Mouse (Mus musculus) embryonic facial prominence, embryonic 10.5 days (tissue): ENCODE measurements at regions not wholly inside any gene's neighbourhood (a gene's known extent, or its start where the extent isn't known, plus 50 kb on each side); places are given as distances from the start of the nearest gene placed in this dataset.

Experiments used
- DNase-seq: peaks from one replicate; pipeline ENCODE4 v3.0.0-alpha.2; 2017; ENCODE audit warnings: low spot score
- H3K27ac ChIP-seq: fragments of 300-500 bp; sonication (generic); replicated peaks from 2 replicates; pipeline ENCODE4 v1.5.1; 2016; ENCODE audit warnings: mild to moderate bottlenecking
- H3K27me3 ChIP-seq: fragments of 300-500 bp; sonication (generic); replicated peaks from 2 replicates; pipeline ENCODE4 v1.6.1; 2016; ENCODE audit warnings: low read depth, mild to moderate bottlenecking; ENCODE audit not compliant: poor library complexity, severe bottlenecking
- H3K36me3 ChIP-seq: fragments of 300-500 bp; sonication (generic); replicated peaks from 2 replicates; pipeline ENCODE4 v1.6.1; 2016; ENCODE audit warnings: mild to moderate bottlenecking, moderate library complexity
- H3K4me1 ChIP-seq: fragments of 300-500 bp; sonication (generic); 2 replicates; pipeline ENCODE4 v1.6.1; 2016
- H3K4me3 ChIP-seq: fragments of 300-500 bp; sonication (generic); 2 replicates; pipeline ENCODE4 v1.5.1; 2016; ENCODE audit warnings: mild to moderate bottlenecking, moderate library complexity
- H3K9me3 ChIP-seq: fragments of 300-500 bp; sonication (generic); 2 replicates; pipeline ENCODE4 v1.6.1; 2016; ENCODE audit warnings: mild to moderate bottlenecking
- WGBS: fragments of 180-500 bp; shearing (Covaris S2); methylation state at CpG from one replicate; pipeline ENCODE4 v1.1.7; 2016; 5-methylcytosine and 5-hydroxymethylcytosine counted together

DNA sequence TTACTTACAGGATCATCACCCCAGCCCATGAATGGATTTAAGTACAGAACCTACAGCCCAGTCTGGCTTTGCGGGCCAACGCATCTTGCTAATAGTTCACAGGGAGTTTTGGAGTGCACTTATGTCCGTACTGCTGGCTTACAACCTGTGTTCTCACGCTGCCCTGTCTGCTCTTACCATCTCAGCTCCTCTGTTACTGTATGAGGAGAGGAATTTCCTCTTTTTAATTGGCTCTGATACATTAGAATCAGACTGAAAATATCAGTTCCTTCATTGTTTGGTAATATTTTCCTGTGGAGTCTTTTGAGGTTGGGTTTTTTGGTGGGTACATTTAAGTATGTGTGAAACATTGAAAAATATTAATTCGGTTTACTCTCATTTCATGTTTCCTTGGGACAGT lies 221.3 kb upstream of the Cxcr4 start:
- 75% methylated on average over 5 of the region's 5 CpGs for WGBS
- H3K27ac ChIP-seq = no peak overlapping the region
- no peak for DNase-seq
- H3K9me3 ChIP-seq = no peaks in the 10 kb centered on the region
- H3K27me3 ChIP-seq = 0 out of 2 replicates have a peak, but pooled peaks cover 4% of the 10 kb centered on the region
- no peak overlapping the region for H3K4me3 ChIP-seq
- peaks cover 3% of the 10 kb centered on the region; the same call in 1 of the 2 replicates for H3K4me1 ChIP-seq
- H3K36me3 ChIP-seq = no peaks in the 10 kb centered on the region

DNA sequence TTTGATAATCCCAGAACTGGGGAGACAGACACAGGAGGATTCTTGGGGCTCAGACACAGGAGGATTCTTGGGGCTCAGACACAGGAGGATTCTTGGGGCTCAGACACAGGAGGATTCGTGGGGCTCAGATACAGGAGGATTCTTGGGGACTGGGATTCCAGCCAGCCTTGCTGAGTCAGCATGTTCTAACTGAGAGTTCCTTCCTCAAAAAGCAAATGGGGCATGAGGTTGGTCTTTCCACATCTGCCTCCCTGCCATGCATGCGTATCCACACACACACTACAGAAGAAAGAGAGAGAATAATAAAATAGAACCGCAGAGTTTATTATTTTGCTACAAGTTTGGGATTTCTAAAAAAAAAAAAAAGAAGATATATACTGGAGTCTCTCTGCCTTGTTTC lies 218.8 kb upstream of the Cxcr4 start:
- Histone ChIP-seq H3K36me3 (no peaks in the 10 kb centered on the region), H3K4me3 (no peak overlapping the region), H3K9me3 (no peaks in the 10 kb centered on the region), H3K27me3 (0 out of 2 replicates have a peak, but pooled peaks cover 7% of the 10 kb centered on the region), H3K27ac (no peak overlapping the region), H3K4me1 (peaks cover 15% of the 10 kb centered on the region)
- 83% methylated on average over 3 of the region's 3 CpGs for WGBS
- DNase-seq = no peak

DNA sequence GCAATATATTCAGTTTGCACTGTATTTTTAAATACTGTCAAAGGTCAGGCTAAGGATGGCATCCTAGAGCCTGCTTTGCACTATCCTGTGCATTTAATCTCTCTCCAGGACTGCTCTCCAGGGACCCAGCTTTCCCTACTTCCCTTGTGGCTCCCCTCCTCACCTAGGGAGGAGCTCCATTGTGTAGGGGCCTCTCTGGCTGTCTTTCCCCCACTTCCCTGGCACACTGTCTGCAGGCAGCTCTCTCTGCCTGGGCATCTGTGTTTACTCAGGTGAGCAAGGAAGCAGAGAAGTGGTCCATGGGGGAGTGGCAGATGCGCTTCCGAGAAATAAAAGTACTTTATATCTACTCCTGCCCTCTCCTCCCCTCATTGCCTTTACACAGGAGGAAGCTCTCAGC lies 218.0 kb upstream of the Cxcr4 start:
- Histone ChIP-seq H3K36me3 (no peaks in the 10 kb centered on the region), H3K27ac (no peak overlapping the region), H3K4me1 (peaks cover 23% of the 10 kb centered on the region), H3K9me3 (no peaks in the 10 kb centered on the region), H3K27me3 (0 out of 2 replicates have a peak, but pooled peaks cover 7% of the 10 kb centered on the region), H3K4me3 (no peak overlapping the region)
- WGBS = 78% methylated on average over 2 of the region's 2 CpGs
- DNase-seq = no peak

DNA sequence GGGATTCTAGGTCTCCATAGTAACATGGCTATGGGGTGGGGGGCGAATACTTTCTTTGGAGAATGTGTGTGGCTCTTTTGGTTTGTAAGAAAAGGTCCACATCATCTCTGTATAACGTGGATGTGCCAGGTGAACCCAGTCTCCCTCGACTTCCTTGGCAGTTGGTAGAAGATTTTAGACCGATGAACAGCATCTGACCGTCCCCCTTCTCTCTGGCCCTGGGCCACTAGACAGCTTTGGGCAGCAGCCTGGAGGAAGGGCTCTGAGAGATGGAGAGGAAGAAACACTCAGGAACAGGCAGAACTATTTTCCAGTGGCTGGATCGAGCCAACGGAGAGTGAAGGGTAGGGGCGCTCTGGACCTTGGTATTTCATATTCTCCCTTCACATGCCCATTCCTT lies 217.5 kb upstream of the Cxcr4 start:
- Histone ChIP-seq H3K27me3 (0 out of 2 replicates have a peak, but pooled peaks cover 7% of the 10 kb centered on the region), H3K36me3 (no peaks in the 10 kb centered on the region), H3K4me1 (peaks cover 24% of the 10 kb centered on the region), H3K27ac (no peak overlapping the region), H3K9me3 (no peaks in the 10 kb centered on the region), H3K4me3 (no peak overlapping the region)
- no peak for DNase-seq
- 88% methylated on average over 8 of the region's 8 CpGs for WGBS

DNA sequence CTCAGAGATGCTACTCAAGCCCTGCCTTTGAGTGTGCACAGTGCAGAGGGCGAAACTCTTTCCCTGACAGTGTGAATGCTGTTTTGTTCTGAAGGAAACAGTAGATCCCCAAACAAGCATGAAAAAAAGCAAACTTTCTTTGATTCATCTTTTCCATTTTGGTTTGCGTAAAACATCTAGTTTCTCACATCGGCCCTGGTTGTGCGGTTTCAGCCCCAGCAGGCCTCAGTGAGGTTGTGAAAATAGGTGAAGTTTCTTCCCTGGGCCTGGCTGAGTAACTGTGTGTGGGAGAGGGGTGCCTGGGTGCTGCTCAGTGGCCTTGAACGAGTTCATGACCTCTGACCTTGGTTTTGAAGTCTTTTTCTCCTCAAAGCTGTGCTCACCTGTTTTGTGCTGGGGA lies 216.5 kb upstream of the Cxcr4 start:
- DNase-seq = no peak
- Histone ChIP-seq H3K4me3 (no peak overlapping the region), H3K27ac (no peak overlapping the region), H3K36me3 (no peaks in the 10 kb centered on the region), H3K9me3 (no peaks in the 10 kb centered on the region), H3K27me3 (0 out of 2 replicates have a peak, but pooled peaks cover 11% of the 10 kb centered on the region), H3K4me1 (peaks cover 30% of the 10 kb centered on the region)
- WGBS = 84% methylated on average over 5 of the region's 5 CpGs

DNA sequence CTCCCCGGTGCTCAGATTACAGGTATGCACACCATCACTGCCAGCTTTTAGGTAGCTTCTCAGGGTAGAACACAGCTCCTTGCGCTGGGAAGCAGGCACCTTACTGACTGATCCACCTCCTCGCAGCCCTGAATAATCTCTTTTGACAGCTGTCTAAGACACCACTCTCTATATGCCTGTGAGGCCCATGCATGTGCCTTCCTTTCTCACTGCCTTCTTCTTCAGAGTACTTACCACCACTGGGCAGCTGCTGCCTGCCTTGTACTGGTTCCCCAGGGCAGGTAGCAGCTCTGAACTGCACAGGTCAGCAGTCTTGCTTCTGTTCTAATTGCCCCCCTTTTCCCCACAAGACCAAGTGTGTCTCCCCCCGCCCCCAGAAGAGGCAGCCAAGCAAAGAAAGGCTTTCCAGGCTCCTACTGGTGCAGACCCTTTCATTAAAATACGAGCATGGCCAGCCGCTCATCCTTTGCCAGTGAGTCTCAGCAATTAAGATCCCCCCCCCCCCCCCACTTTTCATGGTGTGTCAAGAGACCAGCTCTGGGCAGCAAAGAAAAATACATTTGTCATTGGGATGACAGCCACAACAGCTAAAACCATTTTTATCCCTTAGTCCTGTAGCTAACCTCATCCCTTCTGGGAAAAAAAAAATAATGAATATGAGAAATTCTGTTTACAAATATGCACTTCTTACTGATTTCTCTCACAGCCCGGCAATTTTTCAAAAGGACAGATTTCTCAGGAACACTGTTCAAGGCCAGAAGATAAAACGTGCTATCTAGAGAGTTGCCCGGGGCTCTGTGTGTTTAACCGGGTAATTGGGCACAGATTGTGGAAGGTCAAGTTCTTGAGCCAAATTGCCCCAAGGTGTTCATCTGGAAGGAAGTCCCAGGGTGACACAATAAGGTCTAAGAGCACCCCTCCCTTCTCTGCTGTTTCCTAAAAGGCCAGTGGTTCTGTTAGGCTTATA lies 213.9 kb upstream of the Cxcr4 start:
- 34% methylated on average over 10 of the region's 10 CpGs for WGBS
- Histone ChIP-seq H3K4me3 (no peak overlapping the region), H3K9me3 (no peaks in the 10 kb centered on the region), H3K27me3 (peaks cover 31% of the 10 kb centered on the region; the same call in 1 of the 2 replicates), H3K4me1 (peaks cover 38% of the 10 kb centered on the region), H3K27ac (no peak overlapping the region), H3K36me3 (no peaks in the 10 kb centered on the region)
- DNase-seq = peak; percentile 52

DNA sequence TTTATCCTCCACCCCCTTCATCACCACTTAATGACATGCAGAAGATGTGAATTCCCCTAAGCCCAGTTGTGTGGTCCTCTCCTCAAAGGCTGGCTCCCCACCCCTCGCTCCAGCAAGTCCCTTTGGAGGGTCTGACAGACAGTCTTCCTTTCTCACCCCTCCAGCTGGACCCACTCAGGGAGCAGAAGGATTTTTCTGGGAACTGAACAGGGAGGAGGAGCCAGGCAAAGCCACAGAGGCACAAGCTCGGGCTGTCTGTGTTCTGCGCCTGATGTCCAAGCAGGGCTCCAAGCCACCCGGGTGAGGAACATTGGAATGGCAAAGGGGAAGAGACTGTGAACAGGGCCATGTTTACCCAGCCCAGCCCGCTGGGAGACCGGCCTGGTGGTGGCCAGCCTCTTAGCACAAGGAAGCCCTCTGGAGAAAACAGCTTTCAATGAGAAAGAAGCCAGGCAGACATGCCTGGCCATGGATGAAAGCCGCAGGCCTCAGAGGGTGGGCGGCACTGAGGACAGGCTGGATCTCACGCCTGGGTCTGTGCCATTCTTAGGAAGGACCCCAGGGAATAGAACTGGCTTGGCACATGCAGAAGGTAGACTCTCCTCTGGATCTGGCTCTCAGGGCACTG lies 211.5 kb upstream of the Cxcr4 start:
- Histone ChIP-seq H3K9me3 (no peaks in the 10 kb centered on the region), H3K27ac (peak overlapping the region; percentile 41)
- peak; percentile 23 for DNase-seq

DNA sequence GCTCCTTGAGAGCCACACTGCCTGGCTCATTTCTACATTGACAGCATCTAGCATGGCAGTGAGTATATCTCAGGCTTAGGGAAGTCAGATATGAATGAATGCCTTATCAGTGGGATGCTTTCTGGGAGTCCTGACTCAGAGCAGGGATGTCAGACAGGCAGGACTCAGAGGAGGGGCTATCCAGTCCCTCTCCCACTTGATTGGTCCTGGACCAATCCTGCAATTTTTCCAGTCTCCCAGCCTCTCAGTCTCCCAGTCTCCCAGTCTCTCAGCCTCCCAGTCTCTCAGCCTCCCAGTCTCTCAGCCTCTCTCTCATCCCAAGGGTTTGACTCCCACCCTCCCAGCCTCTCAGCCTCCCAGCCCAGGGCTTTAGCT lies 211.0 kb upstream of the Cxcr4 start:
- Histone ChIP-seq H3K9me3 (no peaks in the 10 kb centered on the region), H3K27ac (peak overlapping the region; percentile 41), H3K4me3 (no peak overlapping the region), H3K4me1 (peaks cover 39% of the 10 kb centered on the region), H3K27me3 (peaks cover 27% of the 10 kb centered on the region; the same call in 1 of the 2 replicates), H3K36me3 (no peaks in the 10 kb centered on the region)
- no peak for DNase-seq

More for the DNA sequence above, 211.5 kb upstream of the Cxcr4 start:
- H3K4me1 ChIP-seq = peaks cover 39% of the 10 kb centered on the region
- 44% methylated on average over 9 of the region's 9 CpGs for WGBS
- no peak overlapping the region for H3K4me3 ChIP-seq
- peaks cover 27% of the 10 kb centered on the region; the same call in 1 of the 2 replicates for H3K27me3 ChIP-seq
- H3K36me3 ChIP-seq = no peaks in the 10 kb centered on the region

DNA sequence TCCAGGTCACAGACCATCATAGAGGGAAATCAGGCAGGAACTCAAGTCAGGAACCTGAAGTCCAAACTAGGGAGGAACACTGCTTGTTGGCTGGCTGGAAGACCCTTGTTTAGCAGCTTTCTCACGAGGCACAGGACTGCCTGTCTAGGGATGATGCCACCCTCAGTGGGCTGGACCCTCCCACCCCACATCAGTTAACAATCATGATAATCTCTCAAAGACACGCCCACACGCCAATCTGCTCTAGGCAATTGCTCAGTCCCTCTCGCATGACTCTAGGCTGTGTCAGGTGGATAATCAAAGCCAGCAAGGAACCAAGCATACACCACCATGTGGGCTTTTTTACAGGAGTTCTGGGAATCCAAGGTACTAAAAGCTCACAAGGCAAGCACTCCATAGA lies 206.6 kb upstream of the Cxcr4 start:
- DNase-seq = no peak
- Histone ChIP-seq H3K36me3 (no peaks in the 10 kb centered on the region), H3K9me3 (no peaks in the 10 kb centered on the region), H3K4me3 (no peak overlapping the region), H3K27ac (no peak overlapping the region), H3K4me1 (peaks cover 13% of the 10 kb centered on the region), H3K27me3 (peaks cover 21% of the 10 kb centered on the region; the same call in 1 of the 2 replicates)
- 73% methylated on average over 4 of the region's 4 CpGs for WGBS

DNA sequence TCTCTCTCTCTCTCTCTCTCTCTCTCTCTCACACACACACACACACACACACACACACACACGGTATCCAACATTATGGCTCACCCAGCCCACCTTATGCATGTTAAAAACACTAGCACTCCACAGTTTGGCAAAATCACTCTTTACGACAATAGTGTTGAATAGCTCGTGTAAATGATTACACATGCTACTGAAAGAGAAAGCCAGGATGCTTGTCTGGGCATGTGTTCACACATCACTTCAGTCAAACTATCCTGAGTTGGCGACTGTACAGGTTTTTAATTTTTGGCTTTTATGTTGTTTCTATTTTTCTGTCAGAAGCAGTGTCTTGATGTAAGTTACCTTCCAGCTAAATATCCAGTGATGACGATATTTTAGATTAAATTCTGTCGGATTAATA lies 203.6 kb upstream of the Cxcr4 start:
- 89% methylated on average over 6 of the region's 6 CpGs for WGBS
- no peaks in the 10 kb centered on the region for H3K36me3 ChIP-seq
- no peaks in the 10 kb centered on the region for H3K9me3 ChIP-seq
- H3K4me3 ChIP-seq = no peak overlapping the region
- H3K27me3 ChIP-seq = no peaks in the 10 kb centered on the region
- peaks cover 4% of the 10 kb centered on the region; the same call in 1 of the 2 replicates for H3K4me1 ChIP-seq
- no peak for DNase-seq
- H3K27ac ChIP-seq = no peak overlapping the region

DNA sequence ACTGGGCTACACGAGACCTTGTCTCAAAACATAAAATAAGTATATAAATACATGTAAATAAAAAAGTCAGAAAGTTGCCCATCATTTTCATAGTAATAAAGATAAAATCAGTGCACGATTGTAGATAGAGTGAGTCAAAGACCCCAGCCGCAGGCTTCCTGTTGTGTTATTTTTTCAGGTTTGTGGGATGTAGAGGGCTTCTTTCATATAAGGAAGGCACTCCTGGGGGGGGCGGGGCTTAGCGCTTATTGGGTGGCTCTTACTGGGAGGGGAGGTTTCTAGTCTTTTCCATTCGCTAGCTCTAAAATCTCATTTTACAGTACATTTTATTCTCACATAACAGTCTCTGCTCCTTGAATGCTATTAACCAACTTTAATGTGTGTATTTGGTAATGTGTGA lies 198.8 kb upstream of the Cxcr4 start:
- 93% methylated on average over 6 of the region's 6 CpGs for WGBS
- no peaks in the 10 kb centered on the region for H3K27me3 ChIP-seq
- no peaks in the 10 kb centered on the region for H3K4me1 ChIP-seq
- no peaks in the 10 kb centered on the region for H3K9me3 ChIP-seq
- no peak for DNase-seq
- no peak overlapping the region for H3K27ac ChIP-seq
- no peaks in the 10 kb centered on the region for H3K36me3 ChIP-seq
- H3K4me3 ChIP-seq = no peak overlapping the region

DNA sequence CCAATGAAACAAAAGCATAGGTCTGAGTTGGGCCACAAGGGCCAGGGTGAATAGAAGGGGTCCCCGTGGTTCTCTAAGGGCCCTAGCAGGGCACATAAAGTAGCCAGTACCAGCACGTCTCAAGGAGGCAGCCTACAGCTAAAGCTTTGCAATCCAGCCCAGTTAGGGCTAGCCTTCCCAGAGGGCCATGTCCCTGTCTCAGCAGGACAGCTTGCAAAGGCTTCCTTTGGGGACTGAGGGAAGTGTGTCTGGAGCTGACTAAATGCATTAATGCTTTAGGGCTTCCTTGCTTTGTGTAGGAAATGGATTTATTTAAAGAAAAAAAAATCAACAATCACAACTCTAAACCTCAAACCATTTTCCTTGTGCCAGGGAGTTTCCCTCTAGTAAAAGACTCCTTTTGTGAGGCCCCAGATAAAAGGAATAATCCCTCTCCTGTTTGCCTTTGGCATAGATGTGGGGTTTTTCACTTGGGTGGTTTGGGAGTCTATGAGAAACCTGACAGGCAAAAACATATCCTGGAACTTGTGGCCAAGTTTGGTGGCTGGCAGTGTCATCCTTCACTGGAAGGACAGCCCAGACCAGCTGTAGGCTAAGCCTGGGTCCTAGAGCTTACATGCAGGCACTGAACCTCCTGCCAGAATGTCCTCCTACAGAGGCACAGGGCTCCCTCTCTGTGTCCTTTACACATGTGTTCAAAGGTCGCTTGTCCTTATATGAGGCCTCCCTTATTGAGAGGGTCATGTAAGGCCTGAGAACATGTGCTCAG lies 197.7 kb upstream of the Cxcr4 start:
- H3K9me3 ChIP-seq = no peaks in the 10 kb centered on the region
- H3K27ac ChIP-seq = no peak overlapping the region
- no peaks in the 10 kb centered on the region for H3K4me1 ChIP-seq
- DNase-seq = no peak
- H3K4me3 ChIP-seq = no peak overlapping the region
- WGBS = 71% methylated on average over 3 of the region's 3 CpGs
- no peaks in the 10 kb centered on the region for H3K36me3 ChIP-seq
- no peaks in the 10 kb centered on the region for H3K27me3 ChIP-seq
